Mouse (Mus musculus): ENCODE results near the gene Eef1a1. TPM values are rescaled to one million over a fixed set of nuclear protein-coding genes. Genes with fewer than 3 reads are reported as not detected.

Eef1a1 gene
- total RNA-seq (2023; ENCODE audit: inconsistent age) = 8,619 to 9,062 TPM (median 8,707 TPM) in 4 replicates

DNA sequence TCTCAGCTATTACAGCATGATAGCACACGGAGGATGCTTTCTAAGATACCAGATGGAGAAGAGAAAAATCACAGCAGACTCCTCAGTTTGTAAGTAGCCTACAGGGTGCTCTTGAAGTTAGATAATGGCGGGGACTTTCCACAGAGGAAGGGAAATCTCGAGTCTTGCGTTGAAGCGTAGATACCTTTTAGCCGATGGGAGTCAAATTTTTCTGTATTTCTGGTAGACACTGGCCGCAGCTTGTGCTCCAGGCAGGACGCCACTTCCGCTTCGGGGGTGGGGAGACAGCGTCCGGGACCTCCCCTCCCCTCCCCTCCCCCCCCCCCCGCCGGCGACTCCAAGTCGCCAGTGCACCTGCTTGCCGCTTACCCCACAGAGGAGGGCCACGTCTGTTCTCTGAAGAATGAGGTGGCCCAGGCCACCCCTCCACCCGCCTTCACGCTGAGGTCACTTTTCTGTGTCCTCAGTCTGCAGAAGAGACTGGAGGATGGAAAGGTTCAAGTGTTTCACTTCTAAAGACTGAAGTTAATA, at the start of gene Eef1a1:
Gene Eef1a1, minus strand, starts transcription at position 262 of the 531 bp plus-strand sequence.

GRCm38 (mm10) chr9:78447973-78448873, 40.7 kb downstream of the Eef1a1 start, which contains the start of the genes Mto1 and Gm17324:
TSS of gene Mto1 (plus strand) at chr9:78448208.
TSS of gene Gm17324 (minus strand) at chr9:78448786.

GRCm38 (mm10) chr9:78442579-78443392, 46.2 kb downstream of the Eef1a1 start, which contains the start of gene Cgas:
TSS of gene Cgas (minus strand) at chr9:78443237.

Other genes starting within 250 kb of the Eef1a1 start
- gene Gm3776, start 232.0 kb downstream of the Eef1a1 start, total RNA-seq (2023; ENCODE audit: inconsistent age) = not detected in 4 replicates
- gene Gm10639, start 199.2 kb downstream of the Eef1a1 start, total RNA-seq (2023; ENCODE audit: inconsistent age) = not detected in 4 replicates
- gene Omt2a, start 174.4 kb downstream of the Eef1a1 start, total RNA-seq (2023; ENCODE audit: inconsistent age) = not detected in 4 replicates
- not detected in 4 replicates for gene Omt2b, start 161.6 kb downstream of the Eef1a1 start, total RNA-seq (2023; ENCODE audit: inconsistent age)
- not detected in 4 replicates for gene Gsta2, start 133.4 kb downstream of the Eef1a1 start, total RNA-seq (2023; ENCODE audit: inconsistent age)
- not detected in 4 replicates for gene Dppa5a, start 121.0 kb downstream of the Eef1a1 start, total RNA-seq (2023; ENCODE audit: inconsistent age)
- gene Ooep, start 110.4 kb downstream of the Eef1a1 start, total RNA-seq (2023; ENCODE audit: inconsistent age) = not detected in 4 replicates
- not detected in 4 replicates for gene Ddx43, start 93.4 kb downstream of the Eef1a1 start, total RNA-seq (2023; ENCODE audit: inconsistent age)
- 0.78 to 1.3 TPM (median 1.3 TPM) in 4 replicates for gene Cgas, start 45.9 kb downstream of the Eef1a1 start, total RNA-seq (2023; ENCODE audit: inconsistent age)
- 22.7 to 26.4 TPM (median 24.0 TPM) in 4 replicates for gene Mto1, start 40.9 kb downstream of the Eef1a1 start, total RNA-seq (2023; ENCODE audit: inconsistent age)
- gene Gm17324, start 40.4 kb downstream of the Eef1a1 start, total RNA-seq (2023; ENCODE audit: inconsistent age) = 0.57 to 1.0 TPM (median 0.57 TPM) in 3 of 4 replicates, not detected in the other
- 6.1 to 6.9 TPM (median 6.5 TPM) in 4 replicates for gene Slc17a5, start 98.9 kb upstream of the Eef1a1 start, total RNA-seq (2023; ENCODE audit: inconsistent age)
- gene Cd109, start 126.4 kb upstream of the Eef1a1 start, total RNA-seq (2023; ENCODE audit: inconsistent age) = not detected in 4 replicates